Mouse (Mus musculus) retina, postnatal 7 days (tissue): ENCODE results near the gene Gm47791.

Source experiments
- DNase-seq: peaks from one replicate; pipeline ENCODE4 v3.0.0-alpha.2; 2012; ENCODE audit warnings: low read depth, low spot score

The Gm47791 gene

DNA sequence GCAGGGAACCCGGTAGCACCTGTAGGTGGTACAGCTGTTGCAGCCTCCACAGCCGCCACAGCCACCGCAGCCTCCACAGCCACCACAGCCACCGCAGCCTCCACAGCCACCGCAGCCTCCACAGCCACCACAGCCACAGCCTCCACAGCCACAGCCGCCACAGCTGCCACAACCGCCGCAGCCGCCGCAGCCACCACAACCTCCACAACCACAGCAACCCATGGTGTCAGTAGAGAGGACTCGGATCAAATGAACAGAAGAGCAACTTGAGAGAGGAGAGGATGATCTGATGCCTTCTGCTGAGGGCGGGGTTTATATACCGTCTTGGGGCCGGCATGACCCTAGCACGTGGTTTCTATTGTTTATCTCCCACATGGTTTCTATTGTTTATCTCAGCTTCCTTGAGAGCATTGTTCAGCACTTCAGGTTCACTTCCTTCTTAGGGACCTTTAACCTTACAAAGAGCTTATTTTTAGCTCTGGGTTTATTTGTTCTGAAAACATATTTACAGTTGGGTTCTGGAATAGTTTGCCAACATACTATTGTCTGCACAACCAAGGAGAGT, at the start of gene Gm47791:
TSS of gene Gm47791 (minus strand) at position 222 of the 565 bp plus-strand sequence.
- no peak for DNase-seq

- no peak for DNase-seq
These were observed 49.7 kb upstream of the Gm47791 start for GRCm38 (mm10) chr1:82820626-82821186.

GRCm38 (mm10) chr1:82820179-82820578, 49.1 kb upstream of the Gm47791 start:
- DNase-seq = no peak

- DNase-seq = no peak
These were observed 48.3 kb upstream of the Gm47791 start for GRCm38 (mm10) chr1:82819366-82819765.

- no peak for DNase-seq
These were observed 45.1 kb upstream of the Gm47791 start for GRCm38 (mm10) chr1:82815941-82816716.

DNA sequence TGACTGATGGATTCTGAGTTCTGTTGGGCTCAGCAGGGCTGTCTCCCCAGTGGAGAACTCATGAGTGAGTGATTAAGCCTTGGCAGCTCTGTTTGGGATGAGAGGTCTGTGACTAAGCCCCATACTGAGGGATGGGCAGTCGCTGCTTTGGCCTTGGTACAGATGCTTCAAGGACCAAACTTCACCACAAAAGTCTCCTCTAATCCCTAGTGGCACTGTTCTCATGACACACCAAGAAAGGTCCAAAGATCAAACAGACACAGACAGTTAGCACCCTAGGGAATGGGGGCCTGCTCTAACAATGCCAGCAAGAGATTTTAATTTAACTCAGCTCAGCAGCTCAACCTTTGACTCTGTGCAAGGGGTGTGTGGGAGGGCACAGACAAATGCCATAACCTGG, 40.7 kb upstream of the Gm47791 start:
- DNase-seq = no peak

DNA sequence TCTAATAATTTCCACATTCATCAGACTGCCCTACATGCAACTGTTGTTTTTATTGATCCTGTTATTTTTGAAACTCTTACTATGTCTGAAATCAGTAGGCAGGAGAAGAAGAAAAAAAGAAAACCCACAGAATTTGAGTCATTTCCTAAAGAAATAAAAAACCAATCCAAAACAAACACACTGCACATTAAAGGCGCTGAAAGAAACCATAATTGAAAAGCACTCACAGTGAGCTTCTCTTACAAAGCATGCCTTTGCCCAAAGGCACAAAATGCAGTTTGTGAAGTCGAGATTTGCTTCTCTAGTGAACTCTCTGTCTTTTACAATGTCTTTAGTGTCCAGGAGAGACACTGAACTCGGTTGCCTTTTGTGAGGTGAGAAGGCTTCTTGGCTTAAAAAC, 37.5 kb upstream of the Gm47791 start:
- DNase-seq = no peak

DNA sequence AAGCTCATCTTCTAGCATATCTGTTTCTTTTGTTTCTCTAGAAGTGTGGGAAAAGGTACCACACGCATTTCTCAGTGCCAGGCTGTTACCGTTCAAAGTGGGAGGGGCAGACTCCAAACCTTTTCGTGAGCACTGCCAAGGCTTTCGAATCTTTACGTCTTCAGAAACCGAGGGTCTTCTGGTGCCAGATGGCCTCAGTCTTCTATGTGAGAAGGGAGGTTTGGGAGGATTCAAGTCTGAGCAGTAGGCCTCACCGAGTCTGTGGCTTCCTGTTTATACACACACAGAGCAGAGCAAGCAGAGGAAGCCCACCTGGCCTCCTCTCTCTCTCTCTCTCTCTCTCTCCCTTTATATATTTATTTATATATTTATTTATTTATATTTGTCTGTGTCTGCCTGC, 36.2 kb upstream of the Gm47791 start:
- DNase-seq = no peak

- no peak for DNase-seq
These were observed 35.3 kb upstream of the Gm47791 start for GRCm38 (mm10) chr1:82806391-82806790.

DNA sequence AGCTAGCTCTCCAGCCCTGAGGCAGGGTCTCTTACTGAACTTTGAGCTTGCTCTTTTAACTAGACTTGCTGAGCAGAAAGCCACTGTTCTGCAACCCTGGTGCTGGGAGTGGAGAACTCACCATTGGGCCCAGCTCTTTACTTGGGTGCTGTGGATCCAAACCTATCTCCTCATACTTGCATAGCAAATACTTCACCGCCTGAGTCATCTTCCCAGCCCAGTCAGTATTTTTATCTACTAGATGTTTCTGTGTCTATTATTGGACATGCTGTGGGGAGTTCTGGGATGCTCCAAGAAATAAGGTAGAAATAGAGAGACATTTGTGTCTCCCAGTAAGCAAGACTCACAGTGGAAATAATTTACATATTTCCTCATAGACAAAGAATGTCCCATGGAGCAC, 33.0 kb upstream of the Gm47791 start:
- no peak for DNase-seq

- DNase-seq = no peak
These were observed 32.6 kb upstream of the Gm47791 start for GRCm38 (mm10) chr1:82803608-82804007.

DNA sequence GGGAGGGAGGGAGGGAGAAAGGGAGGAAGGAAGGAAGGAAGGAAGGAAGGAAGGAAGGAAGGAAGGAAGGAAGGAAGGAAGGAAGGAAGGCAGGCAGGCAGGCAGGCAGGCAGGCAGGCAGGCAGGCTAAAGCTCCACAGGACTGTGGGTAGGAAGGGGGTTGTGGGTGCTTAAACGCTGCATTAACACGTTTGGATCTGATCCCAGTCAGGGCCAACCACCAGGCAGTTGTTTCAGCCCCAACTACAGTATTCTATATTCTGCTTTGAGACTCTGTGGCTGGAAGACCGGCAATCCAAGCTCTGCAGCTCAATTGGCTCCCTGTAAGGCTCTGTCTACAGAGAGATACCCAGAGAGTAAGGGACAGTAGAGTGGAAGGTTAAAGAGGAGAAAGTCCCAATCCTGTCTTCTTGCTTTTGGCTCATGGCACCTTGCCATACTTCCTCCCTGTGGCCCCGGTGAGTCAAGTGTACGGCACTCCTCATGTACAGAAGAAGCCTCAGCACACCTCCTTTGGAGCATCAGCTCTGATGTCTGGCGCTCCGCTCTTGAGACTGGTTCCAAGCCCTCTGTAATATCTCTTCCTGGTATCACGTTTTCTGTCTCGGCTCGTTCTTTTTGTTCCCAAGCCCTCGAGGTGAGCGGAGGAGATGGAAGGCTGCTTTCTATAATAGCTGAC, 30.2 kb upstream of the Gm47791 start:
- DNase-seq = no peak

DNA sequence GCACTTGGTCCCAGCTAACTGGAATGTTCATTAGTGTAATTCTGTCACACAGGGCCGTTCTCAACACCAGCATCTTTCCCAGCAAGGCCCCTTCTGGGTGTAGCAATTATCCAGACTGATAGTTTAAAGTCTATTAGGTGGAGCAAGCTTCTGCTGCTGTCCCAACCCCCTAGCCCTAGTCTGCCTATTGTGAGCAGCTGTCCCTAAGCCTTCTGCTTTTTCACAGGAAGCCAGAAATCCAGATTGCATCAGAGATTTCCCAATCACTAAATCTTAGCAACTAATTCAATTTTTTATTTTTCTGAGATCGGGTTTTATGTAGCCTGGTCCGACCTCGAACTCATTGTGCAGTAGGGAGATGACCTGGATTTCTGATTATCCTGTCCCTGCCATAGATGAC, 27.9 kb upstream of the Gm47791 start:
- no peak for DNase-seq

DNA sequence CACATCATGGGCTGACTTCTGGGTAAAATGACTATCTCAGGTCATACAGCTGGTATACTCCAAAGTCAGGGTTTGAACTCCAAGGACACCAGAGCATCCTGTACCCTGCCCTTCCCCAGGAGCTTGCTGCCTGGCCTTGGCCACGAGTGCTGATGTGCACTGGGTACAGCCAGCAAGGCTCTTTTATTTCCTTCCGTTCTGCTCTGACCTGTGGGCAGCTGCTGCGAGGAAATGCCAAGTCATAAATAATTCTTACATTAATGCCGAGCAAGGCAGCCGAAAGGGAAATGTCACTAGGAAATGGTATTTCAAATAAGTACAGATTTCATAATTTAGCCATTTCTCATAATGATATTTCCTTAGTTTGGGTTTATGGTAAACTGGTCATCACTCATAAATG, 27.3 kb upstream of the Gm47791 start:
- no peak for DNase-seq

GRCm38 (mm10) chr1:82797088-82797487, 26.0 kb upstream of the Gm47791 start:
- DNase-seq = no peak

- DNase-seq = no peak
These were observed 24.8 kb upstream of the Gm47791 start for GRCm38 (mm10) chr1:82795702-82796443.

DNA sequence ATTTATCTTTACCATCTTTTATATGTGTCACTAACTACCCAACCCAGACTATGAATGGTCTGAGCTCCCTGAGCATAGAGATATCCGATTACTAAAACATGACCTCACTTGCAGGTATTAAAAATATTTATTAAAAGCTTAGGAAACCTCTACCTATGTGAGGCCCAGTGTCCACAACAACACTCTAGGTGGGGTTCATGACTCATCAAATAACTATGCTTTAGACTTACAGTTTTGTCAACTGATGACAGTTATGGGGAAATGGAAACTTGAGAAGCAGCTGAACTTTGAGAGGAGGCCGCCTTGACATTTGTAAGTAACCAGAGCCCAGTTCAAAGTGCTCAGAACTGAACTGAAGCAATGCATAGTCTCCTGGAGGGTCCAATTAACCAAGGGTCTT, 24.2 kb upstream of the Gm47791 start:
- no peak for DNase-seq

- DNase-seq = no peak
These were observed 22.9 kb upstream of the Gm47791 start for GRCm38 (mm10) chr1:82793986-82794385.

DNA sequence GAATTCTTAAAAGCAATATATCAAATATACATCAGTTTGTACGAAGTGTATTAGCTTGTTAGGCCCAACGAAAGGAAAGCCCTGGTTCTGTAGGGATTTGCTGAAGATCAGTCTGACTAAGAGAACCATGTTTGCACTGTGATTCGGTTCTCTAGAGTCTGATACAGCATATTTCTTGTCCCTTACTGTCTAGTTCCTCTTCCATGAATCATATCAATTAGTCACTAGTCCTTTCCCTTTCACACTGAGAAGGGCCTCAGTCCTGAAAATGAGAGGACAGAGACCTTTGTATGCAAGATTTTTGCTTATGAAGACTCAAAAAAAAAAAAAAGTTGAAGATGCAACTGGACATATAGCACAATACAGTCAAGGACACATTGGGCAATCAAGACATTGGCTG, 22.1 kb upstream of the Gm47791 start:
- no peak for DNase-seq

DNA sequence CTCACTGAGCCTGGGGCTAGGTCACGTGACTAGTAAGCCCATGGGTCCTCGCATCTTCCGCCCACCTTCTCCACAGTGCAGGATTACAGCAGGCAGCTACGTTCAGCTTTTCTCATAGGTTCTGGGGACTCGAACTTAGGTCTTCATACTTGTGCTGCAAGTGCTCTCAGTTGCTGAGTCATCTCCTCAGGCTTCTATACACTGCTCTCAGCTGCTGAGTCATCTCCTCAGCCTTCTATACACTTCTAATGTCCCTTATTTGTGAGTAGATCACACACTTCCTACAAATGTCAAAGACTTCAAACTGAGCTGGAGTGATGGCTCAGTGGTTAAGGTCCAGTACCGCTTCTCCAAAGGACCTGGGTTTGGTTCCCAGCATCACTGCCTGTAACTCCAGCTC, 21.2 kb upstream of the Gm47791 start:
- DNase-seq = no peak

DNA sequence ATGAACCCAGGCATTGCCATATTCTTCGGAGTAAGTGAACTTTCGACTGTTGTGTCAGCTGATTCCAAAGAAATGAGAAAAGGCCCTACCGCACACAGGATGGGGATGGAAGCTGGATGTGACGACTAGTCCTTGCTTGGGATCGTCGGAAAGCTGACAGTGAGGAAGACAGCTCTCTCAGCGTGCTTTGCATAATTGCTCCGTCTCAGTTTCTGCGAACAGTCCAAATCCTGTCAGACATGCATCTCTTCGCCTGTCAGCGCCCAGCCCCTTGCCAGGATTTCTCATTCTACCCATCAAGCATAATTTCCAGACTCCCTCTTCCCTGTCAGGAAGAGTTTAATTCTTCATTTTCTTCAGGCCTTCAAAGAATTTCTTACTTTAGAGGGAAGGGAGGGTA, 20.1 kb upstream of the Gm47791 start:
- DNase-seq = no peak

DNA sequence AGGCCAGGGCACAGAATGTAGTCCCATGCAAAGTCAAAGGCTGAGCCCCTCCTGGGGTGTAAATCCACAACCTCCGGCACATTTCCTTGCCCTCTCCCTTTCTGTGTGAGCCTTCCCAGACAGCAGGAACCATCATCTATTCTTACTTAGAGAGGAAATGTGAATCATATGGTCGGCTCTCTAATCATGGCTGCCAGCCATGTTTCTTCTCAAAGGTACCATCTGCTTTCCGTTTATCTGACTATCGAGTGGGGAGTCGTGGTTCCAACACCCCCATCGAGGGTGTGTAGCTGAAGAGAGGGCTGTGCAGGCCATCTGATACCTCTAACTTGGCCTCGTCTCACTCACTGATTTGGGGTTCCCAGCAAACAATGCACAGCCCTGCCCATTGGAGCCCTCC, 17.0 kb upstream of the Gm47791 start:
- no peak for DNase-seq
